Mouse (Mus musculus): ENCODE measurements around the gene Wasf3. TPM values are rescaled to one million over a fixed set of nuclear protein-coding genes. Genes with fewer than 3 reads are reported as not detected.

The Wasf3 gene
- polyA plus RNA-seq (2017; shearing (Covaris generic)), result not detected

GRCm38 (mm10) chr5:146384935-146385591 lies at the start of gene Wasf3:
Wasf3 (plus strand) TSS chr5:146384985.

GRCm38 (mm10) chr5:146481665-146482064 lies 96.9 kb downstream of the Wasf3 start, which contains the start of gene Gm6408:
Gm6408 (plus strand) TSS chr5:146481965.

GRCm38 (mm10) chr5:146491063-146491462 lies 106.3 kb downstream of the Wasf3 start, which contains the start of gene Gm6370:
Gm6370 (plus strand) TSS chr5:146491363.

GRCm38 (mm10) chr5:146502099-146502498 lies 117.3 kb downstream of the Wasf3 start, which contains the start of gene 4930449I24Rik:
4930449I24Rik (plus strand) TSS chr5:146502399.

GRCm38 (mm10) chr5:146513823-146514222 lies 129.0 kb downstream of the Wasf3 start, which contains the start of gene Gm3402:
Gm3402 (plus strand) TSS chr5:146514123.

Other genes with a start within 250 kb of the Wasf3 start
- not detected for gene Gm5565, start 224.4 kb upstream of the Wasf3 start, polyA plus RNA-seq (2017; shearing (Covaris generic))
- not detected for gene Gm6309, start 214.3 kb upstream of the Wasf3 start, polyA plus RNA-seq (2017; shearing (Covaris generic))
- gene 1700001J03Rik, start 199.7 kb upstream of the Wasf3 start, polyA plus RNA-seq (2017; shearing (Covaris generic)), result not detected
- gene Rnf6, start 163.4 kb upstream of the Wasf3 start, polyA plus RNA-seq (2017; shearing (Covaris generic)), result 10 to 100 TPM; 60.7 to 71.9 TPM
- 10 to 100 TPM; 13.1 to 18.2 TPM for gene Cdk8, start 153.8 kb upstream of the Wasf3 start, polyA plus RNA-seq (2017; shearing (Covaris generic))
- gene Gm6408, start 97.0 kb downstream of the Wasf3 start, polyA plus RNA-seq (2017; shearing (Covaris generic)), result not detected
- not detected for gene Gm6370, start 106.4 kb downstream of the Wasf3 start, polyA plus RNA-seq (2017; shearing (Covaris generic))
- gene 4930449I24Rik, start 117.4 kb downstream of the Wasf3 start, polyA plus RNA-seq (2017; shearing (Covaris generic)), result under 1 TPM in 1 of 2 experiments, not detected in 1; 0.18 TPM
- gene Gm3402, start 129.1 kb downstream of the Wasf3 start, polyA plus RNA-seq (2017; shearing (Covaris generic)), result not detected
- under 1 TPM in 1 of 2 experiments, not detected in 1; 0.52 TPM for gene Gm3404, start 140.8 kb downstream of the Wasf3 start, polyA plus RNA-seq (2017; shearing (Covaris generic))
- gene Gm3409, start 152.7 kb downstream of the Wasf3 start, polyA plus RNA-seq (2017; shearing (Covaris generic)), result not detected
- not detected for gene Gm3415, start 171.2 kb downstream of the Wasf3 start, polyA plus RNA-seq (2017; shearing (Covaris generic))
- gene Gpr12, start 200.3 kb downstream of the Wasf3 start, polyA plus RNA-seq (2017; shearing (Covaris generic)), result not detected